Mouse (Mus musculus): ENCODE data around the gene Zfyve27. TPM values are rescaled to one million over a fixed set of nuclear protein-coding genes. Genes with fewer than 3 reads are reported as not detected.

The Zfyve27 gene
- polyA plus RNA-seq (2011; ENCODE audit: insufficient read depth, insufficient read length, low replicate concordance, missing spikeins): 20.8 and 53.1 TPM in 2 replicates

DNA sequence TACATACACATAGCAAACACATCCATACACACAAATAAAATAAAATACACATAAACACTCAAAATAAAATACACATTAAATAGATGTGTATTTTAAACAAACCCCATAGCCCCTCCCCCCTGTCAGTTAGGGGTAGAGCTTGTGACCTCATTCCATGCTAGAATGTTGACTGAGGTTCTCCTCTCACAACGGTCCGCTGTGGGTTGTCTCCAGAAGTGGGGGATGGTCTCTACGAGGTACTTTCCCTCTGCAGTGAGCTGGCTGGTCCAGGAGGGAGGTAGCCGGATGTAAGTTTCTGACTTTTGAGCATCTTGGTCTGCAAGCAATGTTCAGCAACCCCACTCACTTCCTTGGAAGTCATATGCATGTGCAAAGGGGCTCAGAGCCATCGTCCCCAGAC is at the start of gene Zfyve27:
TSS of gene Zfyve27 (plus strand) at position 188 of the 400 bp plus-strand sequence.
- H3K27ac ChIP-seq (ENCODE audit: control insufficient read depth, insufficient read depth, low read depth, low read length, poor library complexity): no peak within 1 kb of the TSS
- TF ChIP-seq POLR2A (IDR thresholded peaks at IDR 0.05; ENCODE audit: borderline replicate concordance, control insufficient read depth, low read depth, low read length) (no peak), CTCF (IDR thresholded peaks at IDR 0.05; ENCODE audit: control insufficient read depth, insufficient read depth, low read length) (no peak)
- WGBS: 62% methylated on average over 5 of the region's 5 CpGs
- H3K4me1 ChIP-seq (ENCODE audit: control insufficient read depth, insufficient read depth, low read length): no peaks in the 10 kb centered on the region; the same call in 1 of the 2 replicates
- H3K4me3 ChIP-seq (replicated peaks; ENCODE audit: control insufficient read depth, low read depth, low read length): no peak within 1 kb of the TSS

DNA sequence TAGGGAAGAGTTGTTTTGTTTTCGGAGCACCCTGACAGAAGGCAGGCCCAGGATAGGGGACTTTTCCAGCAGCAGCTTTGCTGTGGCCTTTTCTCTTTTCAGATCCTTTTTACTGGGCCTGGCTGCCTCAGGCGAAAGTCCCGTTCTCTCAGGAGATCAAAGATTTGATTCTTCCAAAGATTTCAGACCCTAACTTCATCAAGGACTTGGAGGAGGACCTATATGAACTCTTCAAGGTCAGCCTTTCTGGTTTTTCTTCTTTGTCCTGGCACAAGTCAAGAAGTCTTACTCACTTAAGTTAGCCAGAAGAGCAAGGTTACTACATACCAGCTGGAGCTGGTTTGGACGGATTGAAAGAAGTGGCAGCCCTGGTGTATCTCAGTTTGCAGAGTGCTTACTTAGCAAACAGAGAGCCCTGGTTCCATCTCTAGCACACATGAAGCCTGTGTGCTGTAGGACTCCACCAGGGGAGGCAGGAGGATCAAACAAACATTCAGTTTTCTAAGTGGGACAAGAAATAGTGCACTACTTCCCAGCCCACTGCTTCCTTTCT is 47.9 kb upstream of the Zfyve27 start:
- 79% methylated on average over 4 of the region's 4 CpGs for WGBS
- H3K4me3 ChIP-seq (replicated peaks; ENCODE audit: control insufficient read depth, low read depth, low read length): no peak overlapping the region
- TF ChIP-seq CTCF (IDR thresholded peaks at IDR 0.05; ENCODE audit: control insufficient read depth, insufficient read depth, low read length) (no peak), POLR2A (IDR thresholded peaks at IDR 0.05; ENCODE audit: borderline replicate concordance, control insufficient read depth, low read depth, low read length) (no peak)
- no peak overlapping the region for H3K27ac ChIP-seq (ENCODE audit: control insufficient read depth, insufficient read depth, low read depth, low read length, poor library complexity)
- no peaks in the 10 kb centered on the region for H3K4me1 ChIP-seq (ENCODE audit: control insufficient read depth, insufficient read depth, low read length)

DNA sequence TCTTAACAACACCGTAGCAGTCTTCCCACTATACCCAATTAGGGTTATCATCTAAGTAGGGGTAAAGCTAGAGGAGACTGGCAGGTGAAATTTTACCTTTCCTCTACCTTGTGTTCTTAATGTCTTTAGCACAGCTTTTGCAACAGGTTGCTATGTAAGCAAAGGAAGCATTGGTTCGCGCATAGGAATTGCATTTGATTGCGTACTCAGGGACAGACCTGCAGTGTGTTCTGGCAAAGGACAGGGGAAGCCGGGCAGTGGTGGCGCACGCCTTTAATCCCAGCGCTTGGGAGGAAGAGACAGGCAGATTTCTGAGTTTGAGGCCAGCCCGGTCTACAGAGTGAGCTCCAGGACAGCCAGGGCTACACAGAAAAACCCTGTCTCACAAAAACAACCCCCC is 45.6 kb upstream of the Zfyve27 start:
- TF ChIP-seq CTCF (IDR thresholded peaks at IDR 0.05; ENCODE audit: control insufficient read depth, insufficient read depth, low read length): no peak
- no peak for TF ChIP-seq POLR2A (IDR thresholded peaks at IDR 0.05; ENCODE audit: borderline replicate concordance, control insufficient read depth, low read depth, low read length)
- no peak overlapping the region for H3K4me3 ChIP-seq (replicated peaks; ENCODE audit: control insufficient read depth, low read depth, low read length)
- H3K4me1 ChIP-seq (ENCODE audit: control insufficient read depth, insufficient read depth, low read length): no peaks in the 10 kb centered on the region
- whole genome bisulfite sequencing: 81% methylated on average over 9 of the region's 9 CpGs
- H3K27ac ChIP-seq (ENCODE audit: control insufficient read depth, insufficient read depth, low read depth, low read length, poor library complexity): no peak overlapping the region

DNA sequence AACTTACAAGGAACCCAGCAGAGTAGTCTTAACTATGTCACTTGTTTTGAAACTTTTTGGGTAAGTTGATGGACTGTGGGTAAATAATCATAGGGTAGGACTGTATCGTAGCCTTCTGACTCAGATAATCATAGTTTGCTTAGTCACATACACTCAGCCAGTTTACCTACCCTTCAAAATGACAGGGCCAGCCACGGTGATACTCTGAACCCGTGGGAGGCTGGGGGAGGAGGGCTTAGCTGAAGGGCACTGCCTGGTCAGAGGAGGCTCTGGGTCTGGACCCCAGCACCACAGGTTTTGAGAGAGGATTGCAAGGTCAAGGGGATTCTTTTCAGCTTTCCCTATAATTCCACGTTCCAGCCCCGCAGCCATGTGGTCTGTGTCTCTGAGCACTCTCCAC is 45.2 kb upstream of the Zfyve27 start:
- no peaks in the 10 kb centered on the region for H3K4me1 ChIP-seq (ENCODE audit: control insufficient read depth, insufficient read depth, low read length)
- H3K4me3 ChIP-seq (replicated peaks; ENCODE audit: control insufficient read depth, low read depth, low read length): no peak overlapping the region
- H3K27ac ChIP-seq (ENCODE audit: control insufficient read depth, insufficient read depth, low read depth, low read length, poor library complexity): no peak overlapping the region
- TF ChIP-seq POLR2A (IDR thresholded peaks at IDR 0.05; ENCODE audit: borderline replicate concordance, control insufficient read depth, low read depth, low read length) (no peak), CTCF (IDR thresholded peaks at IDR 0.05; ENCODE audit: control insufficient read depth, insufficient read depth, low read length) (no peak)
- WGBS: 72% methylated on average over 5 of the region's 5 CpGs

DNA sequence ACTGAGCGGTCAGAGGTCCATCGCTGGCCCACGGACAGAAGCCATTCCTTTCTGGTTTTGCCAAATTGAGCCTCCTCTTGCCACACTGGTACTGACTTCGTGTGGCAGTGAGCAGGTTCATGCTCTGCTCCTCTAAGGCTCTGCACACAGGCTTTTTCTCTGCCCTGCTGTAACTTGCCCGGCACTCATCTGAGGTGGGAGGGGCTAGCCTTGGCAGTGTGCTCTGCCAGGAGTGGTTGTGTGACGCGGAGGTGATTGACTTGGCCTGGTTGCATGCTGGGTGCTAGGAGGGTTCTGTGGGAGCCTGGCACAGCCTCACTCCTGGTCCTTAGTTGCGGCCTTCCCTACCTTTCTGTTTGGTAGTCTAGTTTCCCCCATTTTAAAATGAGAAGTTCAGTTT is 43.3 kb upstream of the Zfyve27 start:
- no peak overlapping the region for H3K27ac ChIP-seq (ENCODE audit: control insufficient read depth, insufficient read depth, low read depth, low read length, poor library complexity)
- H3K4me1 ChIP-seq (ENCODE audit: control insufficient read depth, insufficient read depth, low read length): no peaks in the 10 kb centered on the region
- 90% methylated on average over 8 of the region's 8 CpGs for WGBS
- no peak overlapping the region for H3K4me3 ChIP-seq (replicated peaks; ENCODE audit: control insufficient read depth, low read depth, low read length)
- TF ChIP-seq CTCF (IDR thresholded peaks at IDR 0.05; ENCODE audit: control insufficient read depth, insufficient read depth, low read length) (no peak), POLR2A (IDR thresholded peaks at IDR 0.05; ENCODE audit: borderline replicate concordance, control insufficient read depth, low read depth, low read length) (no peak)

DNA sequence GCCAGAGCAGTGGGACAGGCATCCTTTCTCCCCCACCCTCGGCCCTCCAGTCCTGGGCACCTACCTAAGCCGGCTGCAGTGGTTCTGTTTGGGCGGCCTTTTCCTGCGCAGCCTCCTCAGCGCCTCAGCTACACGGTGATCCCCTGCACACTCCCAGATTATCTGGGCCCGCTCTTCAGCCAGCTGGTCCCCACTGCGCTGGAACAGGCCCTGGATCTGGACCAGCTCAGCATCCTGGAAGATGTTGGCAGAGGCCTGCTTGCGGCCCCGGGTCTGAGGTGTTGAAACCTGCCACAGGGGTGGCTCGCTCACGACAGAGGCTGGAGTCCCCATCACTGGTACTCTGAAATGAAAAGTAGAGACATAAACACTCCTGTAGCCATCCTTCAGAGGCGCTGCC is 39.1 kb upstream of the Zfyve27 start:
- no peaks in the 10 kb centered on the region for H3K4me1 ChIP-seq (ENCODE audit: control insufficient read depth, insufficient read depth, low read length)
- TF ChIP-seq CTCF (IDR thresholded peaks at IDR 0.05; ENCODE audit: control insufficient read depth, insufficient read depth, low read length): no peak
- TF ChIP-seq POLR2A (IDR thresholded peaks at IDR 0.05; ENCODE audit: borderline replicate concordance, control insufficient read depth, low read depth, low read length): no peak
- WGBS: 90% methylated on average over 13 of the region's 13 CpGs
- H3K27ac ChIP-seq (ENCODE audit: control insufficient read depth, insufficient read depth, low read depth, low read length, poor library complexity): no peak overlapping the region
- H3K4me3 ChIP-seq (replicated peaks; ENCODE audit: control insufficient read depth, low read depth, low read length): no peak overlapping the region

DNA sequence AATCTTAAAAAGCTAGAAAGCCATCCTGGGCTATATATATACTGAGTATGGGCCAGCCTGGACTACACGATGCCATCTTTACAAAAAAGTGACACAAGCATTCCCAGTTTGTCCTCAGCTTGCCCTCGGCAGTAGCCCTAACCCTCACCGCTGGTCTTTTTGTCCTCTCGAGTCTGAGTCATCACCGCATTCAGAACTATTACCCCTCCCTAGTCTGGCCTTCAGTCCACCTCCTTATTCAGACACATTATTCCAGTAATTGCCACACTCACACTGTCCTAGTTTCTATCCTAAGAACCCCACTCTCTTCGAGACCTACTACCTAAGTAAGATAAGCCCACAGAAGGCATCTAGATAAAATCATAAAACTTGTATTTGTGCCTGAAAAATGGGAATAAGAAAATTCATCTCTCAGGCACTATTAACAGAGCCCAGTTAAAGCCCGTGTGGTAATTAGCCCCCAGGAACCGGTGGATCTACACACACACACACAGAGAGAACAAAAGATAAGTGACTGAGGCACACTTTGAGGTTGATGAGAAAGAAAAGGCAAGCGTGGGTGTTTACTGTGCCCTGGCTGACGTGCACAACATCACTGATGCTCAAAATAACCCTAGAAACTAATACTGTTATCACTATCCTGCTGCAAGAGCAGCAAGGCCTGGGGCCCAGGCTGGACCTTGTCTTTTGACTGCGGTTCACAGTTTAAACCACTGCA is 38.1 kb upstream of the Zfyve27 start:
- 78% methylated on average over 11 of the region's 11 CpGs for WGBS
- TF ChIP-seq POLR2A (IDR thresholded peaks at IDR 0.05; ENCODE audit: borderline replicate concordance, control insufficient read depth, low read depth, low read length) (no peak), CTCF (IDR thresholded peaks at IDR 0.05; ENCODE audit: control insufficient read depth, insufficient read depth, low read length) (no peak)
- Histone ChIP-seq H3K27ac (ENCODE audit: control insufficient read depth, insufficient read depth, low read depth, low read length, poor library complexity) (no peak overlapping the region), H3K4me3 (replicated peaks; ENCODE audit: control insufficient read depth, low read depth, low read length) (no peak overlapping the region), H3K4me1 (ENCODE audit: control insufficient read depth, insufficient read depth, low read length) (no peaks in the 10 kb centered on the region)

DNA sequence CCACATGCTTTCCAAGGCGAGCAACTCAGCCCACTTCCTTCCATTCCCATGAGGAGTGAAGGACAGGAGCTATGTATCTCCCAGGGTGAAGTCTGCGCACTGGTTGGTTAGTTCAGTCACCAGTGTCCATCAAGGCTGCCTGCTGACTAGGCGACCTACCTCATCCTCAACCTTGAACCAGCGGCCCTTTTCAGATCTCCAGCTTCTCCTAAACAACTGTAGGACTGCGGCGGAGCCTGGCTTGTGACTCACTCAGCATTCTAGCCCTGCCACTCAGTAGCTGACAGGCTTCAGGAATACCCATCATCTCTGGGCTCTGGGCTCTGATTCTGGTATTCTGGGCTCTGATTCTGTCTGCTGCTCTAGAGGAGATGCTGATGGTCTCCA is 37.5 kb upstream of the Zfyve27 start:
- no peak overlapping the region for H3K4me3 ChIP-seq (replicated peaks; ENCODE audit: control insufficient read depth, low read depth, low read length)
- no peaks in the 10 kb centered on the region for H3K4me1 ChIP-seq (ENCODE audit: control insufficient read depth, insufficient read depth, low read length)
- H3K27ac ChIP-seq (ENCODE audit: control insufficient read depth, insufficient read depth, low read depth, low read length, poor library complexity): no peak overlapping the region
- whole genome bisulfite sequencing: 81% methylated on average over 6 of the region's 6 CpGs
- no peak for TF ChIP-seq POLR2A (IDR thresholded peaks at IDR 0.05; ENCODE audit: borderline replicate concordance, control insufficient read depth, low read depth, low read length)
- TF ChIP-seq CTCF (IDR thresholded peaks at IDR 0.05; ENCODE audit: control insufficient read depth, insufficient read depth, low read length): no peak
